ENCODE assay signal across 8 mouse cellular contexts in genomic region chr3:88057902-88058696, GRCm38 (mm10). TPM values are rescaled to one million over a fixed set of nuclear protein-coding genes. Genes with fewer than 3 reads are reported as not detected.
DNase-seq lines count a peak whose midpoint lies in the region; ATAC-seq lines count a peak whose summit lies in the region.

Gene Naxe, minus strand, starts transcription at chr3:88058495.

- peak; percentile 84 for DNase-seq in MEL-GATA-1-ER (ENCODE audit: extremely low read depth, low read depth)
- DNase-seq in cerebellum, adult 8-10 months = peak; percentile 80
- DNase-seq in forelimb bud, embryonic 11.5 days (ENCODE audit: low read depth, low spot score) = peak; percentile 94
- DNase-seq in layer of hippocampus, adult 9-10 months (ENCODE audit: low spot score) = peak; percentile 46
- DNase-seq in ovary, postnatal 10 days (ENCODE audit: low spot score) = peak; percentile 68
- DNase-seq in thymus, postnatal 10 days (ENCODE audit: low spot score in 2 of 2) = peak; percentile 61 to 77

- peak within 1 kb of the TSS; percentile 92 for H3K4me2 ChIP-seq in lung, embryonic 16.5 days (ENCODE audit: low read depth, low read length)

- ATAC-seq in hematopoietic stem cell, adult 5-6 weeks (replicated peaks in 1 of 2; ENCODE audit: insufficient read depth in 1 of 2, low FRiP score in 2 of 2, low TSS enrichment in 1 of 2, low read depth in 1 of 2, poor library complexity in 2 of 2, severe bottlenecking in 2 of 2) = peak; percentile 66 to 89
- ATAC-seq in lung, embryonic 16.5 days (ENCODE audit: low read depth) = peak; percentile 96

- peak within 1 kb of the TSS; percentile 94 for H3K9ac ChIP-seq in lung, embryonic 16.5 days (ENCODE audit: low read length)

- H3K9me3 ChIP-seq in lung, embryonic 16.5 days (ENCODE audit: control insufficient read depth, low read length) = no peaks in the 10 kb centered on the region

- peaks cover 14% of the 10 kb centered on the region for H3K36me3 ChIP-seq in lung, embryonic 16.5 days (ENCODE audit: control insufficient read depth, insufficient read depth, low read length)

- H3K27ac ChIP-seq in lung, embryonic 16.5 days (ENCODE audit: low read length) = peak within 1 kb of the TSS; percentile 77

- peak within 1 kb of the TSS; percentile 91 for H3K4me3 ChIP-seq in lung, embryonic 16.5 days (ENCODE audit: low read length)

- under 1% methylated on average over 60 of the region's 60 CpGs for whole genome bisulfite sequencing in lung, embryonic 16.5 days

- peaks cover 9% of the 10 kb centered on the region; the same call in 1 of the 2 replicates for H3K4me1 ChIP-seq in lung, embryonic 16.5 days (replicated peaks; ENCODE audit: control insufficient read depth, insufficient read depth, low read length)

- H3K27me3 ChIP-seq in lung, embryonic 16.5 days (ENCODE audit: control insufficient read depth, insufficient read depth, low read depth, low read length) = no peaks in the 10 kb centered on the region

RNA-seq across cellular contexts. Expression of gene Naxe, which starts in this region (rescaled TPM):
- total RNA-seq in hematopoietic stem cell, adult 5-6 weeks (2017) = 37.1 and 45.2 TPM in 2 replicates
- polyA plus RNA-seq in lung, embryonic 16.5 days (2015; fragmentation: Nextera tagmentation; extraction: Ambion mirVana) = 203 and 211 TPM in 2 replicates

Comparison
In these comparisons a context has a peak if more than half of its experiments do, and no peak if none do; other contexts are left out.
1. Peak in every context shown above with its lines: DNase-seq, ATAC-seq, H3K4me3 ChIP-seq and H3K27ac ChIP-seq.